In the genomic region with DNA sequence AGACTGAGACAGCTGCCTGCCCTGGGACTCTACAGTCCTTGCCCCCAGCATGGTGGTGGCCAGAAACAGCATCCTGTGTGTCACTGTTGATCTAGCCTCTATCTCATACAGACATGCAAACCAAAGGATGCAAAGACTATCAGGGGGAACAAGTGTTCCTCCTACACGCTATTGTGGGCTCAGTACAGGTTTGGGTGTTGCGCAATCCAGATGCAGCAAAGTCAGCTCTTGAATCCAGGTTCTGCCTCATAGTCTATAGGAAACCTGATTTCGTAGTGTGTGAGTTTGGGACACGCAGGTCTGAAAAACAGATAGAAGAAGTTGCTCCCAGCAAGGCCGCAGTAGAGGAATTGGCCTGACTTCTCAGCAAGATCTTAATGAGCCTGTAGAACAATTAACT, we compare ENCODE assay signal across 25 mouse cellular contexts. TPM values are rescaled to one million over a fixed set of nuclear protein-coding genes. Genes with fewer than 3 reads are reported as not detected.
DNase-seq lines count a peak whose midpoint lies in the region; ATAC-seq and TF ChIP-seq lines count a peak whose summit lies in the region.
"Had no signal": no experiment of that assay in that cellular context is flagged by ENCODE, and none has a peak within 500 bp of the region (broad histone marks: within the 10 kb centered on the region; RNA-seq: fewer than 3 reads in every experiment).

No protein-coding gene starts in this region.

- no peak for TF ChIP-seq CTCF in spleen, adult 2 months (IDR thresholded peaks at IDR 0.05; ENCODE audit: extremely low read depth, insufficient read depth, insufficient read length, insufficient replicate concordance)
- no peak for TF ChIP-seq CTCF in bone marrow, adult 2 months (IDR thresholded peaks at IDR 0.05; ENCODE audit: control insufficient read depth, insufficient read depth, low read length)

- H3K27me3 ChIP-seq in spleen, adult 2 months (ENCODE audit: control insufficient read depth, insufficient read depth, low read length): no peaks in the 10 kb centered on the region
- H3K27me3 ChIP-seq: CH12.LX; embryonic facial prominence, embryonic 12.5 days; forebrain, embryonic 13.5 days; Patski had no signal

- H3K4me1 ChIP-seq in spleen, adult 2 months (ENCODE audit: control insufficient read depth, insufficient read depth, insufficient read length): peaks cover 6% of the 10 kb centered on the region
- H3K4me1 ChIP-seq in bone marrow, adult 2 months (ENCODE audit: control insufficient read depth, insufficient read depth, low read length): peaks cover 2% of the 10 kb centered on the region
- H3K4me1 ChIP-seq: embryonic facial prominence, embryonic 10.5 days; embryonic facial prominence, embryonic 12.5 days; forebrain, embryonic 13.5 days had no signal

- 72% methylated on average over 5 of the region's 5 CpGs for WGBS in spleen, adult 2 months
- 56% methylated on average over 5 of the region's 5 CpGs for WGBS in bone marrow, adult 2 months

- peak; percentile 23 for ATAC-seq in granulocyte monocyte progenitor cell, adult 5-6 weeks (replicated peaks; ENCODE audit: poor library complexity, severe bottlenecking)
- ATAC-seq: activated CD4-positive, CD25-positive, alpha-beta regulatory T cell, adult 4 months; CD4-positive, CD25-positive, alpha-beta regulatory T cell, adult 4 months; forebrain, embryonic 13.5 days; forebrain, embryonic 16.5 days; Patski had no signal

- peaks cover 6% of the 10 kb centered on the region; the same call in 1 of the 2 replicates for H3K36me3 ChIP-seq in spleen, adult 2 months (ENCODE audit: control insufficient read depth, insufficient read depth, low read length)
- H3K36me3 ChIP-seq: embryonic facial prominence, embryonic 10.5 days; G1E had no signal

- no peak overlapping the region for H3K4me3 ChIP-seq in spleen, adult 2 months (ENCODE audit: extremely low read depth, insufficient read depth, insufficient read length)
- H3K4me3 ChIP-seq in bone marrow, adult 2 months (replicated peaks; ENCODE audit: control insufficient read depth, low read depth, low read length): no peak overlapping the region
- H3K4me3 ChIP-seq: embryonic facial prominence, embryonic 10.5 days; embryonic facial prominence, embryonic 12.5 days; forebrain, embryonic 13.5 days had no signal

- peak overlapping the region; percentile 8; the same call in 1 of the 2 replicates for H3K27ac ChIP-seq in spleen, adult 2 months (ENCODE audit: insufficient read depth, low read length)
- H3K27ac ChIP-seq in bone marrow, adult 2 months (ENCODE audit: control insufficient read depth, insufficient read depth, low read depth, low read length, poor library complexity): peak overlapping the region; percentile 15; the same call in 1 of the 2 replicates
- H3K27ac ChIP-seq: embryonic facial prominence, embryonic 10.5 days; embryonic facial prominence, embryonic 12.5 days; forebrain, embryonic 13.5 days had no signal

- TF ChIP-seq POLR2A in spleen, adult 2 months (IDR thresholded peaks at IDR 0.05; ENCODE audit: low read depth, low read length): no peak
- no peak for TF ChIP-seq POLR2A in bone marrow, adult 2 months (IDR thresholded peaks at IDR 0.05; ENCODE audit: borderline replicate concordance, control insufficient read depth, low read depth, low read length)

- DNase-seq in spleen, adult 2 months (ENCODE audit: low read depth in 1 of 2, low spot score in 2 of 2): no peak
- DNase-seq in spleen, adult 12 weeks (ENCODE audit: low spot score): no peak
- DNase-seq in ovary, adult 18-20 months (ENCODE audit: low spot score): no peak
- no peak for DNase-seq in left cerebral cortex, adult 8-10 months (ENCODE audit: low spot score in 2 of 2)
- no peak for DNase-seq in thymus, postnatal 25 days
- DNase-seq: adrenal gland, adult 8-10 months; adrenal gland, postnatal 14 days; adrenal gland, postnatal 36 days; cerebellum, adult 11 months; cerebellum, adult 18-20 months; cerebellum, adult 8-10 months; cerebellum, adult 9-11 months; cerebellum, postnatal 14 days; cerebellum, postnatal 36 days had no signal

RNA-seq across cellular contexts. Expression of gene Dusp22, which starts 42.9 kb away (rescaled TPM):
- 10.3 and 12.3 TPM in 2 replicates for polyA plus RNA-seq in spleen, adult 2 months (2012; rRNA removed)
- 4.8 and 8.9 TPM in 2 replicates for polyA plus RNA-seq in bone marrow, adult 2 months (2011; ENCODE audit: insufficient read depth, insufficient read length, low replicate concordance, missing spikeins)
- total RNA-seq in granulocyte monocyte progenitor cell, adult 5-6 weeks (2014; fragmentation: Nextera tagmentation): 3.7 and 11.7 TPM in 2 replicates
- 0.73 and 1.6 TPM in 2 replicates for total RNA-seq in granulocyte monocyte progenitor cell, adult 5-6 weeks (2017)
- 10 to 100 TPM; 27.7 to 32.2 (median 30.5) TPM for total RNA-seq in left cerebral cortex, adult 8-10 months (2022)
- polyA plus RNA-seq: G1E had no signal

RNA-seq across cellular contexts. Expression of gene Irf4, which starts 46.3 kb away (rescaled TPM):
- polyA plus RNA-seq in spleen, adult 2 months (2012; rRNA removed): 16.2 and 17.4 TPM in 2 replicates
- 3.0 and 6.3 TPM in 2 replicates for polyA plus RNA-seq in bone marrow, adult 2 months (2011; ENCODE audit: insufficient read depth, insufficient read length, low replicate concordance, missing spikeins)
- total RNA-seq in granulocyte monocyte progenitor cell, adult 5-6 weeks (2014; fragmentation: Nextera tagmentation): not detected in 2 replicates
- total RNA-seq in granulocyte monocyte progenitor cell, adult 5-6 weeks (2017): 0.26 and 0.36 TPM in 2 replicates
- under 1 TPM; 0.21 to 0.46 (median 0.34) TPM for total RNA-seq in left cerebral cortex, adult 8-10 months (2022)
- polyA plus RNA-seq: G1E had no signal
